ENCODE assay signal across 1 mouse cellular context in genomic region chr10:69981386-69982097, GRCm38 (mm10).
A peak's percentile ranks its signal among the peaks of the same experiment; 100 is the strongest.
TF ChIP-seq lines count a peak whose summit lies in the region.

No protein-coding gene starts in this region.

TF ChIP-seq in MEL, 35 proteins besides CTCF, POLR2A, EP300 and RAD21 (continued from another document):
- TF ChIP-seq POLR2AphosphoS5 (IDR thresholded peaks at IDR 0.05; ENCODE audit: borderline replicate concordance, low read depth, low read length) (no peak), ZNF384 (IDR thresholded peaks at IDR 0.05; ENCODE audit: low read depth, low read length) (no peak; the same call in 1 of the 2 replicates), GABPA (IDR thresholded peaks at IDR 0.05; ENCODE audit: low read depth, low read length) (no peak), SIN3A (IDR thresholded peaks at IDR 0.05; ENCODE audit: low read length) (peak; percentile 75), KAT2A (conservative IDR thresholded peaks at IDR 0.05; ENCODE audit: low read depth, low read length) (no peak), ELF1 (IDR thresholded peaks at IDR 0.05; ENCODE audit: low read depth, low read length) (no peak), E2F4 (IDR thresholded peaks at IDR 0.05; ENCODE audit: borderline replicate concordance, low read depth, low read length) (no peak), MXI1 (IDR thresholded peaks at IDR 0.05; ENCODE audit: low read depth, low read length) (peak; percentile 86), CHD1 (IDR thresholded peaks at IDR 0.05; ENCODE audit: low read depth, low read length) (no peak), ETS1 (IDR thresholded peaks at IDR 0.05; ENCODE audit: low read depth, low read length) (peak; percentile 71; the same call in 1 of the 2 replicates), TBP (IDR thresholded peaks at IDR 0.05; ENCODE audit: low read depth, low read length) (no peak), MYB (IDR thresholded peaks at IDR 0.05; ENCODE audit: low read depth, low read length) (no peak), USF2 (IDR thresholded peaks at IDR 0.05; ENCODE audit: borderline replicate concordance in 1 of 2, insufficient read depth in 1 of 2, low read depth in 1 of 2, low read length in 2 of 2) (0 out of 4 replicates have a peak, but pooled peaks of 1 of the 2 experiments have one; percentile 16), HCFC1 (IDR thresholded peaks at IDR 0.05; ENCODE audit: low read depth, low read length) (no peak), BHLHE40 (IDR thresholded peaks at IDR 0.05; ENCODE audit: borderline replicate concordance, low read depth, low read length) (peak; percentile 47; the same call in 1 of the 2 replicates), UBTF (IDR thresholded peaks at IDR 0.05; ENCODE audit: borderline replicate concordance, insufficient read depth, low read depth, low read length) (no peak), ZC3H11A (IDR thresholded peaks at IDR 0.05; ENCODE audit: low read depth, low read length) (no peak), GATA1 (IDR thresholded peaks at IDR 0.05; ENCODE audit: low read depth, low read length) (peak; percentile 88), CHD2 (IDR thresholded peaks at IDR 0.05; ENCODE audit: low read length) (no peak), USF1 (IDR thresholded peaks at IDR 0.05; ENCODE audit: low read depth, low read length) (peak; percentile 89)
